Mouse (Mus musculus) embryonic facial prominence, embryonic 11.5 days (tissue): ENCODE results near the gene Ndufa6. TPM values are rescaled to one million over a fixed set of nuclear protein-coding genes. Genes with fewer than 3 reads are reported as not detected.
A peak's percentile ranks its signal among the peaks of the same experiment; 100 is the strongest.

Experiments used
- ATAC-seq: fragments of 200-750 bp; cut with Nextera tagmentation; replicated peaks from 2 replicates; pipeline ENCODE4 v1.8.0; 2017; ENCODE audit warnings: low read depth; ENCODE audit not compliant: insufficient number of reproducible peaks, low FRiP score, low TSS enrichment
- DNase-seq: peaks from one replicate; pipeline ENCODE4 v3.0.0-alpha.2; 2015; ENCODE audit warnings: low spot score
- H3K27ac ChIP-seq: fragments of 300-500 bp; sonication (generic); replicated peaks from 2 replicates; pipeline ENCODE4 v1.5.1; 2014; ENCODE audit warnings: mild to moderate bottlenecking, low read depth, low read length, control low read depth
- H3K27me3 ChIP-seq: fragments of 300-500 bp; sonication (generic); 2 replicates; pipeline ENCODE4 v1.6.1; 2014; ENCODE audit warnings: mild to moderate bottlenecking, low read length, moderate library complexity, mixed read lengths; ENCODE audit not compliant: control insufficient read depth, insufficient read depth
- H3K36me3 ChIP-seq: fragments of 300-500 bp; sonication (generic); replicated peaks from 2 replicates; pipeline ENCODE4 v1.6.1; 2014; ENCODE audit warnings: low read depth, mild to moderate bottlenecking, low read length, moderate library complexity, mixed read lengths; ENCODE audit not compliant: control insufficient read depth, insufficient read depth
- H3K4me1 ChIP-seq: fragments of 300-500 bp; sonication (generic); 2 replicates; pipeline ENCODE4 v1.6.1; 2014; ENCODE audit warnings: low read length, mixed read lengths; ENCODE audit not compliant: control insufficient read depth, insufficient read depth
- H3K4me2 ChIP-seq: fragments of 300-500 bp; sonication (generic); 2 replicates; pipeline ENCODE4 v1.6.1; 2014; ENCODE audit warnings: low read depth, mild to moderate bottlenecking, control low read depth, low read length, moderate library complexity
- H3K4me3 ChIP-seq: fragments of 300-500 bp; sonication (generic); 2 replicates; pipeline ENCODE4 v1.5.1; 2014; ENCODE audit warnings: low read depth, low read length, control low read depth
- H3K9ac ChIP-seq: fragments of 300-500 bp; sonication (generic); replicated peaks from 2 replicates; pipeline ENCODE4 v1.6.1; 2014; ENCODE audit warnings: mild to moderate bottlenecking, control low read depth, low read length
- H3K9me3 ChIP-seq: fragments of 300-500 bp; sonication (generic); replicated peaks from 2 replicates; pipeline ENCODE4 v1.6.1; 2016; ENCODE audit warnings: mild to moderate bottlenecking, low read length, inconsistent platforms, mixed read lengths; ENCODE audit not compliant: control insufficient read depth
- WGBS: fragments of 180-500 bp; shearing (Covaris S2); extraction: QIAGEN DNeasy Blood & Tissue Kit; methylation state at CpG from one replicate; pipeline ENCODE4 v1.1.7; 2014; 5-methylcytosine and 5-hydroxymethylcytosine counted together
- polyA plus RNA-seq: library from polyadenylated mRNA; unstranded; fragments of >200 nt; fragmentation: Nextera tagmentation; extraction: Ambion mirVana; gene quantifications from 2 replicates; pipeline ENCODE4 v1.2.1, GENCODE M21; 2014

Gene Ndufa6
- polyA plus RNA-seq, 1 experiment from 2014 or later = 271 TPM

GRCm38 (mm10) chr15:82338593-82339112, 15.5 kb downstream of the Ndufa6 start, which contains the start of the genes Naga, Pheta2 and Smdt1:
Naga (minus strand) TSS chr15:82338925.
Pheta2 (plus strand) TSS chr15:82338942.
Smdt1 (plus strand) TSS chr15:82338959.
- Histone ChIP-seq H3K27ac (no peak within 1 kb of the TSS), H3K4me2 (peak within 1 kb of the TSS; percentile 62), H3K36me3 (no peaks in the 10 kb centered on the region), H3K4me3 (peak within 1 kb of the TSS; percentile 52), H3K9ac (peak within 1 kb of the TSS; percentile 62), H3K4me1 (no peaks in the 10 kb centered on the region), H3K9me3 (no peaks in the 10 kb centered on the region), H3K27me3 (peaks cover 4% of the 10 kb centered on the region; the same call in 1 of the 2 replicates)
- ATAC-seq (peak; percentile 76), DNase-seq (peak; percentile 97)
- WGBS = under 1% methylated on average over 41 of the region's 41 CpGs

GRCm38 (mm10) chr15:82337875-82338274, 16.2 kb downstream of the Ndufa6 start:
- peak overlapping the region; percentile 52 for H3K4me3 ChIP-seq
- ATAC-seq (no peak), DNase-seq (no peak)
- no peak overlapping the region for H3K27ac ChIP-seq
- no peaks in the 10 kb centered on the region for H3K4me1 ChIP-seq
- no peaks in the 10 kb centered on the region for H3K9me3 ChIP-seq
- WGBS = 53% methylated on average over 4 of the region's 4 CpGs
- peak overlapping the region; percentile 62 for H3K4me2 ChIP-seq
- H3K27me3 ChIP-seq = peaks cover 4% of the 10 kb centered on the region; the same call in 1 of the 2 replicates
- no peaks in the 10 kb centered on the region for H3K36me3 ChIP-seq
- peak overlapping the region; percentile 62 for H3K9ac ChIP-seq

DNA sequence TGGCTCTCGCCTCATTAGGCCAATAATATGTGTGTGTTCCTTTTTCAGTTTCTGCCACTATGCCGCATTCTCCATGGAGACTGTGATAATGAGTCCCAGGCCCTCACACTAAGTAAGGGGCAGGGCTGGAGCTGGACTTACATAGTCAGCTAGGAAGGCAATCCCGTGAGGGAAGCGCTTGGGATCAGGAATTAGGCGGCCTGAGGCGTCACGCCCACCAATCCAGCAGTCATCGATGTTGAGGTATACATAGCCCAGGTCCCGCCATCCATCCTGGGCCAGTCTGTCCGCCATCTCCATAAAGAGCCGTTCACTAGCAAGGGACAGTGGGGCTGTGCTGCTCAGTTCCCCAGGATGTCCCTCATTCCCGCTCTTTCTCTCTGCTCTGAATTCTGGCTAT, 17.5 kb downstream of the Ndufa6 start:
- no peak overlapping the region for H3K4me3 ChIP-seq
- DNase-seq (no peak), ATAC-seq (no peak)
- no peaks in the 10 kb centered on the region for H3K9me3 ChIP-seq
- WGBS = 71% methylated on average over 12 of the region's 12 CpGs
- no peak overlapping the region for H3K9ac ChIP-seq
- no peak overlapping the region for H3K4me2 ChIP-seq
- H3K27me3 ChIP-seq = peaks cover 4% of the 10 kb centered on the region; the same call in 1 of the 2 replicates
- H3K27ac ChIP-seq = no peak overlapping the region
- H3K36me3 ChIP-seq = no peaks in the 10 kb centered on the region
- no peaks in the 10 kb centered on the region for H3K4me1 ChIP-seq

DNA sequence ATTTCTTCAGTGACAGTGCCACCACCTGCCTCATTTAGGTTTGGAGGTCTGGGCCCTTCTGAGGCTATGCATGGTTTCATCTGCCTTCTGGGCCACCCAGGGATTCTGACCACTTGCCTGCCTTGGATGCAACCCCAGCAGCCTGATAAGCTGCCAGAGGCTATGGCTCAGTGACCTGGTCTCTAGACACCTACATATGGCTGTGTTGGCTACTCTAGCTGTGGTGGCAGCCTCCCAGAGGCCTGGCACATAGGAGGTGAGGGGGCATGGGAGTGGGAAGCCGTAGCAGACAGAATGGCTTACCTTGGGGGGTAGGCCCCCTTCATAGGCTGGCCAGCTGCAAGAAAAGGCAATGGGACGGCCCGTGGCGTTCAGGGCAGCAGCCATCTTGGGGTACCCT, 18.9 kb downstream of the Ndufa6 start:
- no peak for DNase-seq

DNA sequence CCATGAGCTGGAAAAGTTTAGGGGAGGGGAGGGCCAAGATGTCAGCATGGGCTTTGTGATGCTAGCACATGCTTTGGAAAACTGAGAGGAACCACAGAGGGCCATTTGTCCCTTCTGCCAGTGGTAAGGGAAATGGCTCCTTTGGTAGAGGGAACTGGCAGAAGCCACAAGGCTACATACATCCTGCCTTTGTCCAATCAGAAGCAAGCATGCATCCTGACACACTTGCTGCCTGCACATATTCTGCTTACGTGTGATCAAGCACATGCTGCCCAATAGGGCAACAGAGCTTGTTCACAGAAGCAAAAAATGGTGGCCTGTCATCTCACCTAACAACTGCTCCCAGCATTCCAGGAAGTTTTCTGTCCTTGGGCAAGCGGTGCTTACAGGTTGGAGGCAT, 28.7 kb downstream of the Ndufa6 start:
- no peaks in the 10 kb centered on the region for H3K36me3 ChIP-seq
- no peaks in the 10 kb centered on the region for H3K4me1 ChIP-seq
- no peaks in the 10 kb centered on the region for H3K27me3 ChIP-seq
- no peaks in the 10 kb centered on the region for H3K9me3 ChIP-seq
- no peak overlapping the region for H3K4me3 ChIP-seq
- no peak overlapping the region for H3K27ac ChIP-seq
- DNase-seq (no peak), ATAC-seq (no peak)
- no peak overlapping the region for H3K9ac ChIP-seq
- 74% methylated on average over 2 of the region's 2 CpGs for WGBS
- H3K4me2 ChIP-seq = no peak overlapping the region

More for the DNA sequence above, 18.9 kb downstream of the Ndufa6 start:
- H3K36me3 ChIP-seq = no peaks in the 10 kb centered on the region
- 91% methylated on average over 4 of the region's 4 CpGs for WGBS
- no peaks in the 10 kb centered on the region for H3K27me3 ChIP-seq
- H3K4me2 ChIP-seq = no peak overlapping the region
- no peak for ATAC-seq
- H3K9ac ChIP-seq = no peak overlapping the region
- no peaks in the 10 kb centered on the region for H3K4me1 ChIP-seq
- H3K9me3 ChIP-seq = no peaks in the 10 kb centered on the region
- no peak overlapping the region for H3K27ac ChIP-seq
- no peak overlapping the region for H3K4me3 ChIP-seq

GRCm38 (mm10) chr15:82322195-82322594, 31.9 kb downstream of the Ndufa6 start:
- Histone ChIP-seq H3K4me3 (no peak overlapping the region), H3K9me3 (no peaks in the 10 kb centered on the region), H3K4me1 (no peaks in the 10 kb centered on the region), H3K27me3 (no peaks in the 10 kb centered on the region), H3K36me3 (no peaks in the 10 kb centered on the region), H3K27ac (no peak overlapping the region), H3K9ac (no peak overlapping the region), H3K4me2 (no peak overlapping the region)
- 73% methylated on average over 8 of the region's 8 CpGs for WGBS
- no peak for ATAC-seq
- no peak for DNase-seq

- no peak for ATAC-seq
- Histone ChIP-seq H3K36me3 (no peaks in the 10 kb centered on the region), H3K9me3 (no peaks in the 10 kb centered on the region), H3K4me1 (no peaks in the 10 kb centered on the region), H3K4me3 (no peak overlapping the region), H3K27ac (no peak overlapping the region), H3K4me2 (no peak overlapping the region), H3K9ac (no peak overlapping the region), H3K27me3 (no peaks in the 10 kb centered on the region)
- no peak for DNase-seq
- 81% methylated on average over 1 of the region's 1 CpGs for WGBS
These were observed 34.5 kb downstream of the Ndufa6 start for GRCm38 (mm10) chr15:82319613-82320012.

- ATAC-seq (no peak), DNase-seq (no peak)
- H3K9me3 ChIP-seq = no peaks in the 10 kb centered on the region
These were observed 36.3 kb downstream of the Ndufa6 start for GRCm38 (mm10) chr15:82317839-82318238.

More at GRCm38 (mm10) chr15:82317839-82318238, 36.3 kb downstream of the Ndufa6 start:
- no peaks in the 10 kb centered on the region for H3K36me3 ChIP-seq
- no peak overlapping the region for H3K27ac ChIP-seq
- H3K4me1 ChIP-seq = no peaks in the 10 kb centered on the region
- H3K9ac ChIP-seq = no peak overlapping the region
- 87% methylated on average over 6 of the region's 6 CpGs for WGBS
- H3K4me3 ChIP-seq = no peak overlapping the region
- H3K4me2 ChIP-seq = no peak overlapping the region
- H3K27me3 ChIP-seq = no peaks in the 10 kb centered on the region
